Mouse (Mus musculus) E14TG2a.4 (cell line): ENCODE results near the gene Nubp2.

Experiments used
- H3K27me3 ChIP-seq: 2 replicates; pipeline ENCODE4 v1.6.1; 2014; ENCODE audit warnings: low read length, control low read depth; ENCODE audit not compliant: insufficient read depth
- H3K36me3 ChIP-seq: 2 replicates; pipeline ENCODE4 v1.6.1; 2014; ENCODE audit warnings: low read length, control low read depth; ENCODE audit not compliant: insufficient read depth
- H3K4me1 ChIP-seq: replicated peaks from 2 replicates; pipeline ENCODE4 v1.6.1; 2014; ENCODE audit warnings: low read depth, low read length, control low read depth
- H3K4me3 ChIP-seq: replicated peaks from 2 replicates; pipeline ENCODE4 v1.5.1; 2014; ENCODE audit warnings: mild to moderate bottlenecking, low read length
- H3K9me3 ChIP-seq: 2 replicates; pipeline ENCODE4 v1.6.1; 2014; ENCODE audit warnings: low read length, control low read depth
- CTCF ChIP-seq: conservative IDR thresholded peaks from 2 replicates; pipeline ENCODE4 v1.5.1; 2014; ENCODE audit warnings: low read length
- NANOG ChIP-seq: IDR thresholded peaks from 2 replicates; pipeline ENCODE4 v1.6.1; 2014; ENCODE audit warnings: borderline replicate concordance, low read length, mixed read lengths
- POU5F1 ChIP-seq: IDR thresholded peaks from 2 replicates; pipeline ENCODE4 v1.6.1; 2014; ENCODE audit warnings: low read length, borderline replicate concordance

Nubp2 gene

DNA sequence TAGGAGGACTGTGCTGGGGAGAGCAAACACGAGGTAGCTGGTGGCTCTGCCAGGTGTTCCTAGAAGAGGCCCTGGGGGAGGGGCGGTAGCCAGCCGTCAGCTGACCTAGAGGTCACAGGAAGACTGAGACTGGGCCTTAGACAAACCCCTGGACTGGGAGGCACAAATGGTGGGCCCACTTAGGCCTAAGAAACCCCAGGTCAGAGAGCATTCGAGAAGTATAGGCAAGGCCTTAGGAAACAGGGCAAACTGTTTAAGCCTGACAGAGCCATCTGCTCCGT is 8.1 kb downstream of the Nubp2 start:
- Histone ChIP-seq H3K36me3 (peaks cover 17% of the 10 kb centered on the region), H3K4me1 (peaks cover 96% of the 10 kb centered on the region), H3K9me3 (no peaks in the 10 kb centered on the region), H3K27me3 (no peaks in the 10 kb centered on the region), H3K4me3 (peak overlapping the region; percentile 70)
- no peak for TF ChIP-seq NANOG
- no peak for TF ChIP-seq POU5F1
- no peak for TF ChIP-seq CTCF

DNA sequence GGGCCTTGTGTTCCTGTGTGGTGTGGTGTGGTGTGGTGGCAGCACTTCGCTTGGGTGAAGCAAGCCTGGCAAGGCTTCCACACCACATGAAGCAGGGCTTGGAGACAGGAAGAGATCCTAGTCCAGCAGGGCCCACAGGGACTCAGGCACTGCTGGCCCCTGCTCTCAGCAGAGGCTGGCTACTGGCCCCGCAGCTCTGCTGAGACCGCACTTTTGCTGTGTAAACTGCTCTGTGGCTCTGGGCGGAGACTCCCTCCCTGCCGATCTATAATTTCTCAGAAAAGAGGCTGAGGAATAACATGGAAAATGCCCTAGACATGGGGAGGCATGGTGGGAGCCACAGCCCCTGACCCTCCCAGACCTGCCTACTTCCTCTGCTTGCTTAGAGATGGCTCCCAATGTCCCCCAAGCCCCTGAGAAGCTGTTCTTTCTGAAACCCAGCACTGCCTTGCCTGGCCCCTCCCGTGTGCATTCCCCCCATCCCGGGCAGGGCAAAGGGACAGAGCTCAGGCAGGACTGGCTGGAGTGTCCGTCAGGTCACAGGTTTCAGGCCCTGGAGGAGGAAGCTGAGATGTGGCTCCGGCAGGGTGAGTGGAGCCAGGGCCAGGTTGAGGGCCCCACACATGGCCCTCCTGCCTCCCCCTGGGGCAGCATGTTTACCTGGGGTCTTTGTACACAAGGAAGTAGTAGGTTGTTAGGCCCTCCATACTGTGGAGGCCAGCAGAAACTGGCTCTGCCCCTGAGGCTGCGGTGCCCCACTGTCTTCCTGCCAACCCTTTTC is 8.6 kb downstream of the Nubp2 start:
- peaks cover 96% of the 10 kb centered on the region for H3K4me1 ChIP-seq
- peak overlapping the region; percentile 70 for H3K4me3 ChIP-seq
- peaks cover 12% of the 10 kb centered on the region for H3K36me3 ChIP-seq
- no peaks in the 10 kb centered on the region for H3K27me3 ChIP-seq
- H3K9me3 ChIP-seq = no peaks in the 10 kb centered on the region
- TF ChIP-seq POU5F1 (no peak), NANOG (no peak), CTCF (no peak)

DNA sequence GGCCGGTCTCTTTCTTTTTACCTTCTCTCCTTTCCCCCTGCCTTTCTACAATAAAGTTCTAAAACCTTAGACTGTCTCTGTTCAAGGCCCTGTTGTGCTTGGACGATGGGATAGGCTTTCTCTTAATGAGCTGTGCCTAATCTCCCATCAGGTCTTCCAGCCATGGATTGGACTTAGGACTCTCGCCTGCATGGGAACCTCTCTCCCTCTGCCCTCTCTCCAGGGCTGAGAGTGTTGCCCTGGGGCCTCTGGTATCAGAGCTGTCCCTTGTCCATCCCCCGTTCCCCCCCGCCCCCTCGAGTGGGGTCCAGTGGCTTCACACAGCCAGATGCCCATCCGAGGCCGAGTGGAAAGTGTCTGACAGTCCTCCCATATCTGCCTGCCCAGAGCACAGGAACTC is 11.2 kb downstream of the Nubp2 start:
- Histone ChIP-seq H3K36me3 (no peaks in the 10 kb centered on the region), H3K4me3 (peak overlapping the region; percentile 32; the same call in 1 of the 2 replicates), H3K27me3 (no peaks in the 10 kb centered on the region), H3K9me3 (no peaks in the 10 kb centered on the region), H3K4me1 (peaks cover 86% of the 10 kb centered on the region)
- TF ChIP-seq CTCF (no peak), NANOG (no peak), POU5F1 (no peak)

DNA sequence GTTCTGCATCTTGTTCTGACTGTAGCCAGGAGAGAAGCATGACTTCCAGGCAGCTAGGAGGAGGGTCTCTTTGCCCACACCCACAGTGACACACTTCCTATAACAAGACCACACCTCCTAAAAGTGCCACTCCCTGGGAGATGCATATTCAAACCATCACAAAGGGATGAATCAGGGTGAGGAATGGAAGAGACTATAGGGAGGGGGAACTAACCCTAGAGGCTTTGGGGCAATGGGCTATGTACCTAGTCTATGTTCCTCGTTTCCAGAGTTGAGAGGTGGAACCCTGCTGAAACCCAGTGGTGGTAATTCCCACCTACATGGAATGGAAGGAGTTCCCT is 11.8 kb downstream of the Nubp2 start:
- H3K9me3 ChIP-seq = no peaks in the 10 kb centered on the region
- no peak for TF ChIP-seq CTCF
- 0 out of 2 replicates have a peak, but pooled peaks have one; percentile 34 for TF ChIP-seq POU5F1
- TF ChIP-seq NANOG = no peak; the same call in 1 of the 2 replicates
- peak overlapping the region; percentile 52 for H3K4me3 ChIP-seq
- peaks cover 84% of the 10 kb centered on the region for H3K4me1 ChIP-seq
- H3K27me3 ChIP-seq = no peaks in the 10 kb centered on the region
- peaks cover 3% of the 10 kb centered on the region; the same call in 1 of the 2 replicates for H3K36me3 ChIP-seq

DNA sequence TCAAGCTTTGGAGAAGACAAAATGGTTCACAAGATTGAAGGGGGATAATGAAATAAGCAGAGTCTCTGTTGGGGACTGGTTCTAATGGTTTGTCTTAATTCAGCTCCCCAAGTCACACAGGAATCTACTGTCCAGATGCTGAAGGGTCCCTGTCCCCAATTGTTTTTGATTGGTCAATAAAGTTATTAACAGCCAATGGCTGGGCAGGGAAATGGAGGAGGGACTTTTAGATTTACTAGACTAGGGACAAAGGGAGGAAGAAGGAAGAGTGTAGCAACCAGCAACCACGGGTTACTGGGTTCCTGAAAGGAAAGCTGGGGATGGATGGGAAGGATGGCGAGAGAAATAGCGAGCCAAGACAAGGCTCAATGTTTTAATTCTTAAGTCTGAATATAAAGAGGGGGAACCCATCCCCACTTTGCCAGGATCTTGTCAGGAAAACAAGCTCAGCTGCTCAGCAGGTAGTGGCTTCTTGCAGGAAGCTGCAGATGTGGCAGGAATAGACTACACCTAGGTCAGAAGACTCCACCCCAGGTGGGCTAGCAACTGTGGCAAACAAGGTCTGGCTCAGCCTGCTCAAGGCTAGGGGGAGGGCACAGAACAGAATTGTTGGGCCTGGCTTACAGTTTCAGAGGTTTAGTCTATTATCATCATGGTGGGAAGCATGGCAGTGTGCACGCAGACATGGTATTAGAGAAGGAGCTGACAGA is 12.3 kb downstream of the Nubp2 start:
- Histone ChIP-seq H3K36me3 (peaks cover 6% of the 10 kb centered on the region; the same call in 1 of the 2 replicates), H3K4me3 (peak overlapping the region; percentile 52), H3K9me3 (no peaks in the 10 kb centered on the region), H3K27me3 (no peaks in the 10 kb centered on the region), H3K4me1 (peaks cover 84% of the 10 kb centered on the region)
- TF ChIP-seq POU5F1 = no peak
- no peak for TF ChIP-seq NANOG
- no peak for TF ChIP-seq CTCF

DNA sequence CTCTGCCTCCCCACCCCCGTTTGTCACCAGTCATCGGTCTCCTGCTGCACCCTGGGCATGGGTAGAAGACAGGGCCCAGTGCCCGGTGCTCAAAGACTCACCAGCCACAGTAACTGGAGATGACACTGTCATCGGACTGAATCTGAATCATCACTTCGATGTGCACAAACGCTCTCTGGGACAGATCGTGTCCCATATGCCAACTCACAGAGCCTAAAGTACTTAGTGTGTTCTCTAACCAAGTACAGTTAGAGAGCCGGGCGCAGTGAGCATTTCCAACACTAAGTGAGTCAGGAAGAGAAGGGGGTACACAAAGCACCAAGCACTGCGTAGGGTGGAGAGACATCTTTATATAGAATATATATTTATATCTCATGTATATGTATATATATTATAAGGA is 18.2 kb downstream of the Nubp2 start:
- Histone ChIP-seq H3K27me3 (no peaks in the 10 kb centered on the region), H3K36me3 (peaks cover 54% of the 10 kb centered on the region), H3K4me3 (no peak overlapping the region), H3K4me1 (peaks cover 43% of the 10 kb centered on the region), H3K9me3 (no peaks in the 10 kb centered on the region)
- TF ChIP-seq NANOG (no peak), POU5F1 (no peak), CTCF (no peak)

DNA sequence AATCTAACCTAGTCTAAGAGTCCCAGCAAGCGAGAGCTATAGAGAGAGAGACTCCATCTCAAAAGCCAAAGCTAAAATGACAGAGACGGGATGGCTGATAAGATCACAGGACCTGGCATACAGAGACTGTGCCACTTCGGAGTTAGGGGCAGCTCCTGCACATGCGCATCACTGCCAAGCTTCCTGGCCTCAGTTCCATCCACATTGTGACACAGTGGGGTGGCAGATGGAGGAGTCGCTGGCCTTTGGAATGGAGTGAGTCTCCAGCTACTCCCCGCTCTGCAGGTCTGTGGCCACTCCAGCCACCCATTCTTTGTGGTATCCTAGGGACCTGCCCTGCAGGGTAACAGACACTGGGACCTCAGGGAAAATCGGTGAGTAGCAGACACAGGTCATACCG is 20.4 kb downstream of the Nubp2 start, which contains the start of gene Igfals:
Gene Igfals, plus strand, starts transcription at position 222 of the 400 bp plus-strand sequence.
- no peaks in the 10 kb centered on the region for H3K9me3 ChIP-seq
- H3K27me3 ChIP-seq = no peaks in the 10 kb centered on the region
- H3K4me1 ChIP-seq = peaks cover 24% of the 10 kb centered on the region
- TF ChIP-seq CTCF (no peak), NANOG (no peak), POU5F1 (no peak)
- no peak within 1 kb of the TSS for H3K4me3 ChIP-seq
- peaks cover 75% of the 10 kb centered on the region for H3K36me3 ChIP-seq

DNA sequence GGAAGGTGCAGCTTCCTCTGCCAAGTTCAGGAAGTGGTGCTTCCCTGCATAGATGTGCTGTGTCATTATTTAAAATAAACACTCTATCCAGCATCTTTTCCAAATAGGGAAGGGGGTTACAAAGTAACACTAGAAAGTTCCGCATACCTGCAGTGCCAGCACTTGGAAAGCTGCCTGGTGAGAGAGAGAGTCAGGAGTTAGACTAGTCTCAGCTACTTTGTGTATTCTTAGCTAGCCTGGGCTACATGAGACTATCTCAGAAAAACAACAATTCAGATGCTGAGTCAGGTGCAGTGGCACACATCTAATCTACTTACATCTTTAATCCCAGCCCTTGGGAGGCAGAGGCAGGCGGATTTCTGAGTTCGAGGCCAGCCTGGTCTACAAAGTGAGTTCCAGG is 24.4 kb downstream of the Nubp2 start:
- Histone ChIP-seq H3K27me3 (no peaks in the 10 kb centered on the region), H3K4me3 (no peak overlapping the region), H3K4me1 (peaks cover 26% of the 10 kb centered on the region), H3K9me3 (no peaks in the 10 kb centered on the region), H3K36me3 (peaks cover 85% of the 10 kb centered on the region)
- TF ChIP-seq CTCF (no peak), POU5F1 (no peak), NANOG (no peak)

DNA sequence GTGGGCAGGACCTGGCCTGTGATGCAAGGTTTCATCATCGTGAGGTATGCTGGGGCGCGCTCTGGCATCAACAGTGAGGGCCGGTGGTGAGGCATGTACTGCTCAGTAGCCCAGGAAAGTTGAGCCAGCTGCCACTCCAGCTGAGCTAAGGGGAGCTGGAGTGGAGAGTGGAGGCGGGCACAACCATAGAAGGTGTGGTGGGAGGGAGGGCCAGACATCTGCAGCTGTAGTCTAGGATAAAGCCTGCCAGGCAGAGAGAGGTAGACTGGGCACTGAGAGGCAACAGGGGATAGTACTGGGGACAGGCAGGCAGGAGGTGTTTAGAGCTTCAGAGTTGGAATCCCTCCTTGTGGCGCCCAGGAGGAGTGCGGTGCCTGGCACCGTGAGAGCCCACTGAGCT is 26.1 kb downstream of the Nubp2 start:
- Histone ChIP-seq H3K27me3 (no peaks in the 10 kb centered on the region), H3K4me3 (no peak overlapping the region), H3K36me3 (peaks cover 85% of the 10 kb centered on the region), H3K9me3 (no peaks in the 10 kb centered on the region), H3K4me1 (peaks cover 32% of the 10 kb centered on the region)
- TF ChIP-seq POU5F1 (no peak), NANOG (no peak), CTCF (no peak)
